Mouse (Mus musculus): ENCODE measurements at regions not wholly inside any gene's neighbourhood (a gene's known extent, or its start where the extent isn't known, plus 50 kb on each side); places are given as distances from the start of the nearest gene placed in this dataset.
A peak's percentile ranks its signal among the peaks of the same experiment; 100 is the strongest.

DNA sequence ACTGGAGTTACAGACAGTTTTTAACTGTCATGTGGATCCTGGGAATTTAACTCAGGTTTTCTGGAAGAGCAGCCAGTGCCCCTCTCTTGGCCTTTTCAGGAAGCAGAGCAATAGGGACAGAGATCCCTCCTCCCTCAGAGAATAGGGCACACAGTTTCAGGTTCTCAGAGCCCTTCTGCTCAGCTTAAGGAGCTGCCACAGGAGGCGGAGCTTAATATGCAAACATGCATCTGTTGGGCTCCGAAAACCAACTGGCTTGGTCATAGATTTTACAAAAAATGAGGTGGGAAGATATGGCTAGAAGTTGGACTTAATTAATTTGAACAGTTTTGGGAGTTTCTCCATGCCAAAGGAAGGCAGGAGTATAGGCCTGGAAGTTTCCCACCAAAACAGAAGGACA, 61.9 kb upstream of the Znrf2 start:
- Histone ChIP-seq H3K4me2 (replicated peaks; ENCODE audit: low read depth, low read length) (no peak overlapping the region), H3K9me3 (ENCODE audit: low read length) (no peaks in the 10 kb centered on the region), H3K27ac (ENCODE audit: low read length) (no peak overlapping the region), H3K9ac (replicated peaks; ENCODE audit: low read length) (no peak overlapping the region), H3K36me3 (ENCODE audit: insufficient read depth, low read length) (no peaks in the 10 kb centered on the region), H3K4me1 (ENCODE audit: insufficient read depth, low read length) (0 out of 2 replicates have a peak, but pooled peaks cover under 1% of the 10 kb centered on the region), H3K27me3 (ENCODE audit: insufficient read depth, low read length) (no peaks in the 10 kb centered on the region), H3K4me3 (ENCODE audit: low read length) (no peak overlapping the region)
- ATAC-seq (ENCODE audit: low FRiP score, low TSS enrichment): no peak
- WGBS: 79% methylated on average over 2 of the region's 2 CpGs

DNA sequence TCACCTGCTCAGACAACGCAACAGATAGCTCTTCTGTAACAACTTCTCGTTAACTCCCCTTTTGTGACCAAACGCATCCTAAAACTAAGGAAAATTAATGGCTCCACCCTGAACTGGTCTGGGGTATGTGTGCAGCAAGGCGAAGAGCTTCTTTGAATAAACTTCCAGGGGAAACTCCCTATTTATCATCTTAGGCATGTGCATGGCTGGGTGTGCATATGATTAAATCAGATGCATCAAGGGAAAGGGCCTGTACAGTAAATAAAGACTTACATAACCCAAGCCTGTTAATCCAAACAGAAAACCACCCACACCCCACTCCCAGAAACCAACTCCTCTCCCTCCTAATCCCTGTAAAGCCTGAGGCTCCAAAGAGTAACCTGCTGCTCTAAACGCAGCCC, 59.2 kb upstream of the Znrf2 start:
- 45% methylated on average over 5 of the region's 5 CpGs for WGBS
- no peaks in the 10 kb centered on the region for H3K36me3 ChIP-seq (ENCODE audit: insufficient read depth, low read length)
- no peak overlapping the region for H3K27ac ChIP-seq (ENCODE audit: low read length)
- no peak overlapping the region for H3K4me3 ChIP-seq (ENCODE audit: low read length)
- H3K27me3 ChIP-seq (ENCODE audit: insufficient read depth, low read length): no peaks in the 10 kb centered on the region
- 0 out of 2 replicates have a peak, but pooled peaks cover 6% of the 10 kb centered on the region for H3K4me1 ChIP-seq (ENCODE audit: insufficient read depth, low read length)
- no peaks in the 10 kb centered on the region for H3K9me3 ChIP-seq (ENCODE audit: low read length)
- ATAC-seq (ENCODE audit: low FRiP score, low TSS enrichment): no peak
- no peak overlapping the region for H3K4me2 ChIP-seq (replicated peaks; ENCODE audit: low read depth, low read length)
- H3K9ac ChIP-seq (replicated peaks; ENCODE audit: low read length): no peak overlapping the region

DNA sequence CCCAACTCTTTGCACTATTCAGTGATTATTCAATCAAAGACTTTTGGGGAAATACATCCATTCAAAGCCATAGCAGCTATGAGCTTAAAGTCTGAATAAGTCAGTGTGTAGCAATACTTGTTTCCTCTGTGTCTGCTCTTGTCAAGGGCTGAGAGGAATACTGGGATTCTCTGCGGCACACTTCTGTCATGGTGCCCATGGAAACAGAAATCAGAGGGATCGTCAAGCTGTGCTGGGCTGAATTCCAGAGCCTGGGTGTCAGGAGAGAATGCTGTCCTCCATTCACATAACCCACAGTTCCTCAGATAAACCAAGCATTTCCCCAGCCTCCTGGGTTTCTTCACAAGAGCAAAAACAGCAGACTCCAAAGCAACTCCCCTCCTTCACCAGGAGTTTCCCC, 58.6 kb upstream of the Znrf2 start:
- 55% methylated on average over 2 of the region's 2 CpGs for WGBS
- H3K4me1 ChIP-seq (ENCODE audit: insufficient read depth, low read length): 0 out of 2 replicates have a peak, but pooled peaks cover 6% of the 10 kb centered on the region

DNA sequence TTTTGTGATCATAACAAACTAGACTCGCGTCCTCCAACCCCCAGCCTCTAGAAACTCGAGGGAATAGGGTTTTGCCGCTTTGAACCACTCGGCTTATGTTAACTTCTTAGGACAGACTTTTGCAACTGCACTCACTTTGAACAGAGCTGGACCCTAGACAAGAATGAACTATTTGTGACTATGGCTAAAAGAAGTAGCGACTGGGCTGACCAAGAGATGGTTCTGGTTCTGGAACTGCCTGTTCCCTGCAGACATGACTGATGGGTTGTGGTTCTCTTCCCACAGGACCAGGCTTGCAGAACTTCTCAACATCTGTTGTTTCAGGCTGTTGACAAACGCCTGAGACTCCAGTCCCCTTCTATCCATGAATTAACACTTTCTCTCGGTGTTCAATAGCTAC, 57.5 kb upstream of the Znrf2 start:
- Histone ChIP-seq H3K27me3 (ENCODE audit: insufficient read depth, low read length) (no peaks in the 10 kb centered on the region), H3K4me3 (ENCODE audit: low read length) (no peak overlapping the region), H3K36me3 (ENCODE audit: insufficient read depth, low read length) (no peaks in the 10 kb centered on the region), H3K4me1 (ENCODE audit: insufficient read depth, low read length) (0 out of 2 replicates have a peak, but pooled peaks cover 6% of the 10 kb centered on the region), H3K4me2 (replicated peaks; ENCODE audit: low read depth, low read length) (no peak overlapping the region), H3K27ac (ENCODE audit: low read length) (no peak overlapping the region), H3K9ac (replicated peaks; ENCODE audit: low read length) (no peak overlapping the region), H3K9me3 (ENCODE audit: low read length) (no peaks in the 10 kb centered on the region)
- ATAC-seq (ENCODE audit: low FRiP score, low TSS enrichment): no peak
- 64% methylated on average over 8 of the region's 8 CpGs for WGBS

More for the DNA sequence above, 58.6 kb upstream of the Znrf2 start:
- Histone ChIP-seq H3K4me2 (replicated peaks; ENCODE audit: low read depth, low read length) (no peak overlapping the region), H3K27ac (ENCODE audit: low read length) (no peak overlapping the region), H3K9me3 (ENCODE audit: low read length) (no peaks in the 10 kb centered on the region), H3K27me3 (ENCODE audit: insufficient read depth, low read length) (no peaks in the 10 kb centered on the region), H3K36me3 (ENCODE audit: insufficient read depth, low read length) (no peaks in the 10 kb centered on the region), H3K9ac (replicated peaks; ENCODE audit: low read length) (no peak overlapping the region), H3K4me3 (ENCODE audit: low read length) (no peak overlapping the region)
- ATAC-seq (ENCODE audit: low FRiP score, low TSS enrichment): no peak

DNA sequence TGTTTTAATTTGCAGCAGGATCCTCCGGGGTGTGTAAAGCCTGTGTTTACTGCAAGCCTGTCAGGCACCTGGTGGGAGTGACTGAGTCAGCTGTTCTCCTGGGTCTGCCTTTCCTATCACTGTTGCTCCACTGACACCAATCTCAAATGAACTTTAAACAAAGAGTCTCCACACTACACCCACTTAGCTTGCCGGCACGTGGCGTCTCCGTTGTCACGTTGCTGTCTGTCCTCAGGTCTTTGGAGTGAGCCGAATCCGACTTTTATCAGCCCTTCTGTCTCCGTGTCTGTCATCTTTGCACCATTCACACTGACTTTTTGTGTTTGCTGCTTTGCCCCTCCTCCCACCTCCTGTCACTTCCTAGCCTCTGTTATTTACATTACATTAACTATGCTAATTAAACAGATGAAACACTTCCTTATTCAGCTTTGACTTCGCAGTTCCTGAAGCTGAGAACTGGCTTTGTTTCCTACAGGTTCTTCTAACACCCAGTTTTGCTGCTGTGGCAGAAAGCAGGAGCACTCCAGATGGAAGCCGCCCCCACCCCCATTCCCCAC, 56.7 kb upstream of the Znrf2 start:
- H3K4me1 ChIP-seq (ENCODE audit: insufficient read depth, low read length): 0 out of 2 replicates have a peak, but pooled peaks cover 6% of the 10 kb centered on the region
- H3K4me3 ChIP-seq (ENCODE audit: low read length): peak overlapping the region; percentile 15
- no peak for ATAC-seq (ENCODE audit: low FRiP score, low TSS enrichment)
- under 1% methylated on average over 11 of the region's 11 CpGs for WGBS
- H3K4me2 ChIP-seq (replicated peaks; ENCODE audit: low read depth, low read length): peak overlapping the region; percentile 39
- no peaks in the 10 kb centered on the region for H3K27me3 ChIP-seq (ENCODE audit: insufficient read depth, low read length)
- no peak overlapping the region for H3K27ac ChIP-seq (ENCODE audit: low read length)
- H3K36me3 ChIP-seq (ENCODE audit: insufficient read depth, low read length): no peaks in the 10 kb centered on the region
- peak overlapping the region; percentile 7; the same call in 1 of the 2 replicates for H3K9ac ChIP-seq (replicated peaks; ENCODE audit: low read length)
- no peaks in the 10 kb centered on the region for H3K9me3 ChIP-seq (ENCODE audit: low read length)

DNA sequence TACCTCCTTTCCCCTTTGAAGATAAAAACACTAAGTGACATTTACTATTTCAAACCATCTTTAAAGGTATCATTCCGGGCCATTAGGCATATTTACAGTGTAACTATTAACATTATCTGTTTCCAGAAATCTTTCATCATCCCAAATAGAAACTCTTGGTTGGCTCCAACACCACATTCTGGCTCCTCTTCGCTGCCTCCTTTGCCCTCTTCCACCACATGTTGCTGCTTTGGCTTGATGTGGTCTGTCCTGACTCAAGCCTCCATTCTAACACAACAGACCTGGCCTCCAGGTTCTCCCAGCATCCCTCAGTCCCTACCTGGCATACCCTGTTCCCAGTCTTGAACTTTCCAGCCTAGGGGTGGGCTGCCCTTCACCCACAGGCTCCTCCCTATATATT, 56.2 kb upstream of the Znrf2 start:
- Histone ChIP-seq H3K27ac (ENCODE audit: low read length) (no peak overlapping the region), H3K27me3 (ENCODE audit: insufficient read depth, low read length) (no peaks in the 10 kb centered on the region), H3K9ac (replicated peaks; ENCODE audit: low read length) (no peak overlapping the region), H3K9me3 (ENCODE audit: low read length) (no peaks in the 10 kb centered on the region), H3K4me3 (ENCODE audit: low read length) (no peak overlapping the region), H3K4me1 (ENCODE audit: insufficient read depth, low read length) (0 out of 2 replicates have a peak, but pooled peaks cover 6% of the 10 kb centered on the region), H3K36me3 (ENCODE audit: insufficient read depth, low read length) (no peaks in the 10 kb centered on the region), H3K4me2 (replicated peaks; ENCODE audit: low read depth, low read length) (no peak overlapping the region)
- ATAC-seq (ENCODE audit: low FRiP score, low TSS enrichment): no peak
- WGBS: 70% methylated on average over 2 of the region's 2 CpGs

DNA sequence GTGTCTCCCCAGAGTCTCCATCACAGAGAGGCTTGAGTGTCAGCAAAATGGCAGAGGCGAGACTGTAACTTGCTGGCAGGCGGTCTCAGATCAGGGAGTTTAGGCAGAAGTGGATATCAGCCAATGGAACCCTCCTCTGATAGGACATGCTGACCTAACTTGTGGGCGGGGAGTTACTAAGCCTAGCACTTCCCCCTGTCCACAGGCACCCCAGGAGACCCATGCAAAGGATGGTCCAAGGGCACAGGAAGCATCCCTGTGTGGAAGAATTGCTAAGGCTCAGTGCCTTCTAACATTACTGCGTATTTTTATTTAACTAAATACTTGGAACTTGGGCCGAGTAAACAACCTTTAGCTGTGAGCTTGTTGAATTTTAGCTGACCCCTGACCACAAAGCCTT, 54.7 kb upstream of the Znrf2 start:
- WGBS: 70% methylated on average over 5 of the region's 5 CpGs
- H3K36me3 ChIP-seq (ENCODE audit: insufficient read depth, low read length): no peaks in the 10 kb centered on the region
- no peaks in the 10 kb centered on the region for H3K27me3 ChIP-seq (ENCODE audit: insufficient read depth, low read length)
- no peak overlapping the region for H3K27ac ChIP-seq (ENCODE audit: low read length)
- H3K4me2 ChIP-seq (replicated peaks; ENCODE audit: low read depth, low read length): no peak overlapping the region
- no peaks in the 10 kb centered on the region for H3K9me3 ChIP-seq (ENCODE audit: low read length)
- H3K4me1 ChIP-seq (ENCODE audit: insufficient read depth, low read length): 0 out of 2 replicates have a peak, but pooled peaks cover 6% of the 10 kb centered on the region
- H3K9ac ChIP-seq (replicated peaks; ENCODE audit: low read length): no peak overlapping the region
- ATAC-seq (ENCODE audit: low FRiP score, low TSS enrichment): no peak; the same call in 1 of the 2 replicates
- no peak overlapping the region for H3K4me3 ChIP-seq (ENCODE audit: low read length)

DNA sequence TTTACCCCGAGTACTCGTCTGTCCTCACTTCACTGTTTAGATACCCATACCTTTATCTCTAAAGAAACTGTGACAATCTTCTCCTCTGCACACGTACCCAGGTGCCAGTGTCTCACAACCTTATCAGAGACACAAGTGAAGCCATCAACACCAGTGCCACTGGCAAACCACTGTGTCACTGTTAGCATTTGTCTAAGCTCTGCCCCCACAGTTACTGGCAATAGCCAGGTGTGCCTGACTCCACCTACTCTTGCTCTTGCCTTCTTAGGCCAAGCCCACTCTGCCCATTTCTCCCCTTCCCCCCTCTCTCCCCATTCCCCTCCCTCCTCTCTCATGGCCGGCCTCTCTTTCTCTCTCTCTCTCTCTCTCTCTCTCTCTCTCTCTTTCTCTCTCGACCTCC, 54.2 kb upstream of the Znrf2 start:
- WGBS: 41% methylated on average over 5 of the region's 5 CpGs
- Histone ChIP-seq H3K27me3 (ENCODE audit: insufficient read depth, low read length) (no peaks in the 10 kb centered on the region), H3K36me3 (ENCODE audit: insufficient read depth, low read length) (no peaks in the 10 kb centered on the region), H3K9me3 (ENCODE audit: low read length) (no peaks in the 10 kb centered on the region), H3K4me3 (ENCODE audit: low read length) (no peak overlapping the region), H3K27ac (ENCODE audit: low read length) (no peak overlapping the region), H3K4me1 (ENCODE audit: insufficient read depth, low read length) (0 out of 2 replicates have a peak, but pooled peaks cover 6% of the 10 kb centered on the region), H3K4me2 (replicated peaks; ENCODE audit: low read depth, low read length) (no peak overlapping the region), H3K9ac (replicated peaks; ENCODE audit: low read length) (no peak overlapping the region)
- no peak for ATAC-seq (ENCODE audit: low FRiP score, low TSS enrichment)

DNA sequence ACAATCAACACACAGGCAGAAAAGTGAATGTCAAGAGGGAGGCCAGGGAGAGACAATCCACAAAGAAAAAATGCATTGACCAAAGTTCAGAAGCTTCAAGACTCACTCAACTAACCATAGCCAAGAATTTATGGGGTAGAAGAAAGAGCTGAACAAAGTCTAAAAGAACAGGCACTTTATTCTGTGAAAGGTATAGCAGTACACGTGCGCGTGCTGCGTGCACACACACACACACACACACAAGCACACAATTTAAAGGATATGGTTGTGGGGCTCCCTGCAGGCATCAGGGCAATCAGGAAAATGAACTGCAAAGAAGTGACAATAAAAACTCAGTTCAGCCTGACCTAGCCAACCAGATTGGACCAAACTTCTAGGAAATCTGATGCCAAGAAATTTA, 53.0 kb upstream of the Znrf2 start:
- Histone ChIP-seq H3K27me3 (ENCODE audit: insufficient read depth, low read length) (no peaks in the 10 kb centered on the region), H3K9me3 (ENCODE audit: low read length) (no peaks in the 10 kb centered on the region), H3K4me1 (ENCODE audit: insufficient read depth, low read length) (0 out of 2 replicates have a peak, but pooled peaks cover 6% of the 10 kb centered on the region), H3K4me3 (ENCODE audit: low read length) (no peak overlapping the region), H3K36me3 (ENCODE audit: insufficient read depth, low read length) (no peaks in the 10 kb centered on the region), H3K27ac (ENCODE audit: low read length) (no peak overlapping the region), H3K9ac (replicated peaks; ENCODE audit: low read length) (no peak overlapping the region), H3K4me2 (replicated peaks; ENCODE audit: low read depth, low read length) (no peak overlapping the region)
- ATAC-seq (ENCODE audit: low FRiP score, low TSS enrichment): no peak
- 85% methylated on average over 4 of the region's 4 CpGs for WGBS

DNA sequence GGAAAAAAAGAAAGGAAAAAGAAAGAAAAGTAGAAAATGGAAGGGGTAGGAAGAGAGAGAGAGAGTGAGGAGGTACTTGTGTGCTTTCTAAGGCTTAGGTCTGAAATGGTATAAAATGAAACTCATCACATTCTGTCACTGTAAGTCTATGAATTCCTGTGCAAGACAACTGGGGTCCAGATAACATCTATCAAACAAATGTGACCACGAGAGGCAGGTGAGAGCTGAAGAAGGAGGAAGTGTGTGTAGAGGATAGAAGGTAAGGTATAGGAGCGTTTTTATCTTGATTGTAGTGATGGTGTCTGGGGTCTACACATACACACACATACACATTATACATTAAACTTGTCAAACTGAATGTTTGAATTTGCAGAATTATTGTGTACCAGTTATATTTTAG, 51.0 kb upstream of the Znrf2 start:
- 88% methylated on average over 2 of the region's 2 CpGs for WGBS
- ATAC-seq (ENCODE audit: low FRiP score, low TSS enrichment): no peak

More for the DNA sequence above, 51.0 kb upstream of the Znrf2 start:
- Histone ChIP-seq H3K9me3 (ENCODE audit: low read length) (no peaks in the 10 kb centered on the region), H3K27ac (ENCODE audit: low read length) (no peak overlapping the region), H3K36me3 (ENCODE audit: insufficient read depth, low read length) (no peaks in the 10 kb centered on the region), H3K9ac (replicated peaks; ENCODE audit: low read length) (no peak overlapping the region), H3K27me3 (ENCODE audit: insufficient read depth, low read length) (no peaks in the 10 kb centered on the region), H3K4me2 (replicated peaks; ENCODE audit: low read depth, low read length) (no peak overlapping the region), H3K4me3 (ENCODE audit: low read length) (no peak overlapping the region), H3K4me1 (ENCODE audit: insufficient read depth, low read length) (no peaks in the 10 kb centered on the region)
